Mouse (Mus musculus) cerebellum, adult 2 months (tissue): ENCODE results near the gene Krtap10-4.

ENCODE experiments used
- CTCF ChIP-seq: fragments of 200-500 bp; IDR thresholded peaks from 2 replicates; pipeline ENCODE4 v1.5.1; 2011; ENCODE audit warnings: low read depth, mild to moderate bottlenecking, control low read depth, low read length, moderate library complexity, borderline replicate concordance; ENCODE audit not compliant: insufficient read depth
- POLR2A ChIP-seq: fragments of 200-500 bp; IDR thresholded peaks from 2 replicates; pipeline ENCODE4 v1.6.1; 2011; ENCODE audit warnings: low read length, control low read depth, borderline replicate concordance; ENCODE audit not compliant: insufficient read depth

- TF ChIP-seq POLR2A (no peak), CTCF (no peak)
These were observed 8.4 kb downstream of the Krtap10-4 start for GRCm38 (mm10) chr10:77818523-77818922.
